Mouse (Mus musculus): ENCODE measurements at regions not wholly inside any gene's neighbourhood (a gene's known extent, or its start where the extent isn't known, plus 50 kb on each side); places are given as distances from the start of the nearest gene placed in this dataset.

DNA sequence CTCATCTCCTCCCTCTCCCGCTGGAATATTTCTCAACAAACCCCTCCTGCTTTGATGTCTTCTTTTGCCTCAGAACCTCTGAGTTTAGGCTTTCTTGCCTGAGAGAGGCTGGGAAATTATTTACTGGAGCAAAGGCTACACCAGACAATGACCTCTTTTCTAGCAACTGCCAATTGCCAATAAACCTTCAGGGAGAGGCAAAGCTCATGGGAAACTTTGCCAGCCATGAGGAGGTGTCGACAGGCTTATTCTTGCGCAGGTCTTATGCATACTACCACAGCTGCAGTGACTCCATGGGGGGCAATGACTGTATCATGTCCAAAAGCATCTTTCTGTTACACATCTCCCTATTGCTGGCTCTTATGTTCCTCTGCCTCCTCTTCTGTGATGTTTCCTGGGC, 260.0 kb downstream of the Plpp3 start:
- no peak overlapping the region for H3K4me2 ChIP-seq (replicated peaks; ENCODE audit: low read depth, low read length)
- no peak overlapping the region for H3K9ac ChIP-seq (ENCODE audit: low read depth, low read length)
- H3K36me3 ChIP-seq (ENCODE audit: control insufficient read depth, insufficient read depth, low read length) = no peaks in the 10 kb centered on the region
- peaks cover 3% of the 10 kb centered on the region; the same call in 1 of the 2 replicates for H3K9me3 ChIP-seq (ENCODE audit: control insufficient read depth, low read length)
- ATAC-seq (ENCODE audit: low FRiP score) = no peak
- no peak overlapping the region for H3K4me3 ChIP-seq (ENCODE audit: low read depth, low read length)
- no peaks in the 10 kb centered on the region for H3K27me3 ChIP-seq (ENCODE audit: control insufficient read depth, insufficient read depth, low read length)
- 90% methylated on average over 3 of the region's 3 CpGs for WGBS
- H3K27ac ChIP-seq (ENCODE audit: low read depth, low read length) = no peak overlapping the region
- no peak for DNase-seq (ENCODE audit: low spot score)
- no peaks in the 10 kb centered on the region for H3K4me1 ChIP-seq (replicated peaks; ENCODE audit: control insufficient read depth, insufficient read depth, low read length)

- Histone ChIP-seq H3K4me2 (replicated peaks; ENCODE audit: low read depth, low read length) (no peak overlapping the region), H3K9ac (ENCODE audit: low read depth, low read length) (no peak overlapping the region), H3K27me3 (ENCODE audit: control insufficient read depth, insufficient read depth, low read length) (no peaks in the 10 kb centered on the region), H3K9me3 (ENCODE audit: control insufficient read depth, low read length) (no peaks in the 10 kb centered on the region), H3K27ac (ENCODE audit: low read depth, low read length) (no peak overlapping the region), H3K36me3 (ENCODE audit: control insufficient read depth, insufficient read depth, low read length) (no peaks in the 10 kb centered on the region), H3K4me1 (replicated peaks; ENCODE audit: control insufficient read depth, insufficient read depth, low read length) (no peaks in the 10 kb centered on the region; the same call in 1 of the 2 replicates), H3K4me3 (ENCODE audit: low read depth, low read length) (no peak overlapping the region)
- DNase-seq (ENCODE audit: low spot score) (no peak), ATAC-seq (ENCODE audit: low FRiP score) (no peak)
- WGBS = 65% methylated on average over 7 of the region's 7 CpGs
Measured at GRCm38 (mm10) chr4:105422466-105422865, 265.3 kb downstream of the Plpp3 start.

- no peaks in the 10 kb centered on the region for H3K36me3 ChIP-seq (ENCODE audit: control insufficient read depth, insufficient read depth, low read length)
- H3K27me3 ChIP-seq (ENCODE audit: control insufficient read depth, insufficient read depth, low read length) = no peaks in the 10 kb centered on the region
- WGBS = 85% methylated on average over 3 of the region's 3 CpGs
- no peak overlapping the region for H3K27ac ChIP-seq (ENCODE audit: low read depth, low read length)
- ATAC-seq (ENCODE audit: low FRiP score) (no peak), DNase-seq (ENCODE audit: low spot score) (no peak)
- H3K9me3 ChIP-seq (ENCODE audit: control insufficient read depth, low read length) = no peaks in the 10 kb centered on the region
- no peaks in the 10 kb centered on the region; the same call in 1 of the 2 replicates for H3K4me1 ChIP-seq (replicated peaks; ENCODE audit: control insufficient read depth, insufficient read depth, low read length)
- no peak overlapping the region for H3K4me2 ChIP-seq (replicated peaks; ENCODE audit: low read depth, low read length)
- H3K9ac ChIP-seq (ENCODE audit: low read depth, low read length) = no peak overlapping the region
- H3K4me3 ChIP-seq (ENCODE audit: low read depth, low read length) = no peak overlapping the region
Measured at GRCm38 (mm10) chr4:105423727-105424201, 266.6 kb downstream of the Plpp3 start.

GRCm38 (mm10) chr4:105425086-105425485, 267.9 kb downstream of the Plpp3 start:
- no peaks in the 10 kb centered on the region for H3K36me3 ChIP-seq (ENCODE audit: control insufficient read depth, insufficient read depth, low read length)
- H3K27me3 ChIP-seq (ENCODE audit: control insufficient read depth, insufficient read depth, low read length) = no peaks in the 10 kb centered on the region
- no peak overlapping the region for H3K9ac ChIP-seq (ENCODE audit: low read depth, low read length)
- ATAC-seq (ENCODE audit: low FRiP score) (no peak), DNase-seq (ENCODE audit: low spot score) (no peak)
- no peaks in the 10 kb centered on the region; the same call in 1 of the 2 replicates for H3K4me1 ChIP-seq (replicated peaks; ENCODE audit: control insufficient read depth, insufficient read depth, low read length)
- no peak overlapping the region for H3K4me2 ChIP-seq (replicated peaks; ENCODE audit: low read depth, low read length)
- no peaks in the 10 kb centered on the region for H3K9me3 ChIP-seq (ENCODE audit: control insufficient read depth, low read length)
- H3K4me3 ChIP-seq (ENCODE audit: low read depth, low read length) = no peak overlapping the region
- no peak overlapping the region for H3K27ac ChIP-seq (ENCODE audit: low read depth, low read length)
- WGBS = 60% methylated on average over 6 of the region's 6 CpGs

GRCm38 (mm10) chr4:105427581-105427980, 270.4 kb downstream of the Plpp3 start:
- 70% methylated on average over 6 of the region's 6 CpGs for WGBS

DNA sequence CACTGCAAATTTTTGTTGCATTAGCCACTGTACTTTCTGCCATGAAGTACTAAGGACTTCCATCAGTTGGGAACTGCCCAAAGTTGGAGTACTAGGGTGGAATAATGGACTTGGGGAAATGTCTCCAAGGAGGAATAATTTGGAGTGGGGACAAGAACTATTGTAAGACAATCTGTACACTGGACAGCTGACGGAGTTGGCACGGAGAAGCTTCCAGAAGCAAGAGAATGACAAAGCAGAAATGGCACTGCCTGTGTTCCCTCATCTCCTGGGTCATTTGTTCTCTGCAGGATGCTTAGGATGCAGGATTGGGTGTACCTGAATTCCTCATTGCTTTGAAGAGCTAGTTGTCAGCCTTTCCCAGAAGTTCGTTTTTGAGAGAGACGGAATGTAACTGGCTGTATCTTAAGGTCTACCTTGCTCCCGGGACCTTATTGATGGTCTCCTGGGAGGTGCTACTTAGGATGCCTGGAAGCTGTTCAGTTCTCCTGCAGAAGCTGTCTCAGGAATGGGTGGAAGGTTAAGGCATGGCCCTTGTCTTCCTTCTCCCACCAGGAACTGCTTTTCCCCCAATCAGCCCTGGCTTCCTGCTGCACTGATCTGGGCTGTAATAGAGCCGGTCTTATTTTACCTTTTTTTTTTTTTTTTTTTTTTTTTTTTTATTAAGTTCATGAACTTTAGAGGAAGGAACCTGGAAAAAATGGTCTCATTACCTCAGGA, 272.4 kb downstream of the Plpp3 start:
- Histone ChIP-seq H3K27ac (ENCODE audit: low read depth, low read length) (no peak overlapping the region), H3K36me3 (ENCODE audit: control insufficient read depth, insufficient read depth, low read length) (no peaks in the 10 kb centered on the region), H3K4me3 (ENCODE audit: low read depth, low read length) (no peak overlapping the region), H3K9ac (ENCODE audit: low read depth, low read length) (no peak overlapping the region), H3K4me1 (replicated peaks; ENCODE audit: control insufficient read depth, insufficient read depth, low read length) (no peaks in the 10 kb centered on the region; the same call in 1 of the 2 replicates), H3K27me3 (ENCODE audit: control insufficient read depth, insufficient read depth, low read length) (no peaks in the 10 kb centered on the region), H3K9me3 (ENCODE audit: control insufficient read depth, low read length) (no peaks in the 10 kb centered on the region), H3K4me2 (replicated peaks; ENCODE audit: low read depth, low read length) (no peak overlapping the region)
- 85% methylated on average over 6 of the region's 6 CpGs for WGBS
- ATAC-seq (ENCODE audit: low FRiP score) (no peak), DNase-seq (ENCODE audit: low spot score) (no peak)

More at GRCm38 (mm10) chr4:105427581-105427980, 270.4 kb downstream of the Plpp3 start:
- no peaks in the 10 kb centered on the region for H3K9me3 ChIP-seq (ENCODE audit: control insufficient read depth, low read length)
- H3K36me3 ChIP-seq (ENCODE audit: control insufficient read depth, insufficient read depth, low read length) = no peaks in the 10 kb centered on the region
- H3K4me2 ChIP-seq (replicated peaks; ENCODE audit: low read depth, low read length) = no peak overlapping the region
- no peaks in the 10 kb centered on the region; the same call in 1 of the 2 replicates for H3K4me1 ChIP-seq (replicated peaks; ENCODE audit: control insufficient read depth, insufficient read depth, low read length)
- H3K27ac ChIP-seq (ENCODE audit: low read depth, low read length) = no peak overlapping the region
- DNase-seq (ENCODE audit: low spot score) (no peak), ATAC-seq (ENCODE audit: low FRiP score) (no peak)
- H3K27me3 ChIP-seq (ENCODE audit: control insufficient read depth, insufficient read depth, low read length) = no peaks in the 10 kb centered on the region
- H3K9ac ChIP-seq (ENCODE audit: low read depth, low read length) = no peak overlapping the region
- no peak overlapping the region for H3K4me3 ChIP-seq (ENCODE audit: low read depth, low read length)

DNA sequence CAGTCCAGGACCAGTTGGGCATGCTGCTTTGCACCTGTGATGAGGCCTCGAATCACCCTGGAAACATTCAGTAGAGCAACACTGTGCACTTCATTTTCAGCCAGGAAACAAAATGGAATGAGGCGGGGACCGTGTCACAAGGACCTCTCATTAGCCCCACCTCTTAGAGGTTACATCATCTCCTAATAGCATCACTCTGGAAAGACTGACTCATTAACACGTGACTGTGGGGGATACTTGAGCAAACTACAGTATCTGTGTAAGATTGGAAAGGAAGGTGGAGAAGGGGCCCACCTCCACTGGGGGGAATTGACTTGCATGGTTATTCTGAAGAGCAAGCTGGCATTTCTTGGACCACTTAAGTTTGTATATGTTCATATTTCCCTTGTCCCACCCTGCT, 275.3 kb downstream of the Plpp3 start:
- no peaks in the 10 kb centered on the region for H3K9me3 ChIP-seq (ENCODE audit: control insufficient read depth, low read length)
- H3K27ac ChIP-seq (ENCODE audit: low read depth, low read length) = no peak overlapping the region
- no peak overlapping the region for H3K4me2 ChIP-seq (replicated peaks; ENCODE audit: low read depth, low read length)
- ATAC-seq (ENCODE audit: low FRiP score) (no peak), DNase-seq (ENCODE audit: low spot score) (no peak)
- no peaks in the 10 kb centered on the region for H3K36me3 ChIP-seq (ENCODE audit: control insufficient read depth, insufficient read depth, low read length)
- no peak overlapping the region for H3K4me3 ChIP-seq (ENCODE audit: low read depth, low read length)
- WGBS = 90% methylated on average over 4 of the region's 4 CpGs
- no peak overlapping the region for H3K9ac ChIP-seq (ENCODE audit: low read depth, low read length)
- H3K4me1 ChIP-seq (replicated peaks; ENCODE audit: control insufficient read depth, insufficient read depth, low read length) = no peaks in the 10 kb centered on the region
- no peaks in the 10 kb centered on the region for H3K27me3 ChIP-seq (ENCODE audit: control insufficient read depth, insufficient read depth, low read length)

DNA sequence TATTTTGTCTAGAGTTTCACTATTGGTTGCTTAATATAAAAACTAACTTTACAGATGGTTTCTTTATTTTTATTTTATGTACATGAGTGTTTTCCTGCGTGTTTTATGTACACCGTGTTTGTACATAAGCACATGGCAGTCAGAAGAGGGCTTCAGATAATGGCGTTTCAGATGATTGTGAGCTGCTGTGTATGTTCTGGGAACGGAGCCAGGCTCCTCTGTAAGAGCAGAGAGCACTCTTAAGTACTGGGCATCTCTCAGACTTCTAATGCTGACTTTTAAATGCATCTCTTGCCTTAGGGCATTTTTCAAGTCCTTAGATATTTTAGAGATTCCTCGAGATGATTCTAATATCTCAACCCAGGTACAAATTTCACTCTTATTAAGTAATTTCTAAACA, 280.0 kb downstream of the Plpp3 start:
- H3K27me3 ChIP-seq (ENCODE audit: control insufficient read depth, insufficient read depth, low read length) = no peaks in the 10 kb centered on the region
- H3K4me2 ChIP-seq (replicated peaks; ENCODE audit: low read depth, low read length) = no peak overlapping the region
- no peak overlapping the region for H3K4me3 ChIP-seq (ENCODE audit: low read depth, low read length)
- no peaks in the 10 kb centered on the region for H3K36me3 ChIP-seq (ENCODE audit: control insufficient read depth, insufficient read depth, low read length)
- no peak for DNase-seq (ENCODE audit: low spot score)
- WGBS = 88% methylated on average over 5 of the region's 5 CpGs
- H3K9me3 ChIP-seq (ENCODE audit: control insufficient read depth, low read length) = no peaks in the 10 kb centered on the region
- no peaks in the 10 kb centered on the region for H3K4me1 ChIP-seq (replicated peaks; ENCODE audit: control insufficient read depth, insufficient read depth, low read length)
- no peak for ATAC-seq (ENCODE audit: low FRiP score)
- no peak overlapping the region for H3K27ac ChIP-seq (ENCODE audit: low read depth, low read length)
- H3K9ac ChIP-seq (ENCODE audit: low read depth, low read length) = no peak overlapping the region

Data from hindbrain, embryonic 11.5 days (tissue).